Mouse (Mus musculus): Measurements from ENCODE around the gene Hist3h2ba. TPM values are rescaled to one million over a fixed set of nuclear protein-coding genes. Genes with fewer than 3 reads are reported as not detected.

Gene Hist3h2ba
- total and polyA plus RNA-seq, 3 experiments, result 0.21 to 48.2 TPM; not detected in 1

GRCm38 (mm10) chr11:58981541-58982447 is 33.1 kb downstream of the Hist3h2ba start:
- Histone ChIP-seq H3K9ac (ENCODE audit: control insufficient read depth, low read depth, low read length, poor library complexity, severe bottlenecking) (no peak overlapping the region), H3K9me3 (replicated peaks; ENCODE audit: insufficient read depth, low read length) (no peaks in the 10 kb centered on the region), H3K27me3 (ENCODE audit: control insufficient read depth in 1 of 2, insufficient read depth in 2 of 2, low read length in 2 of 2) (no peaks in the 10 kb centered on the region), H3K79me2 (ENCODE audit: control insufficient read depth, insufficient read depth, low read length, poor library complexity) (peaks cover 43% of the 10 kb centered on the region), H3K4me1 (ENCODE audit: control insufficient read depth in 1 of 2, insufficient read depth in 2 of 2, low read length in 2 of 2) (peaks cover 11 to 14% of the 10 kb centered on the region in 2 experiments), H3K27ac (ENCODE audit: control insufficient read depth, low read depth, low read length) (no peak overlapping the region), H3K4me3 (ENCODE audit: control insufficient read depth in 1 of 2, insufficient read depth in 1 of 2, low read depth in 2 of 2, low read length in 2 of 2) (no peak overlapping the region), H3K36me3 (ENCODE audit: control insufficient read depth in 1 of 2, insufficient read depth in 2 of 2, low read length in 2 of 2) (peaks cover 12 to 16% of the 10 kb centered on the region in 2 experiments)
- DNase-seq (ENCODE audit: low read depth, low spot score), result no peak
- no peak for TF ChIP-seq TBP (IDR thresholded peaks at IDR 0.05; ENCODE audit: low read depth, low read length)
- no peak for TF ChIP-seq ZC3H11A (IDR thresholded peaks at IDR 0.05; ENCODE audit: low read depth, low read length)
- no peak for TF ChIP-seq MEF2A (IDR thresholded peaks at IDR 0.05; ENCODE audit: extremely low read depth, insufficient replicate concordance, low read depth, low read length, poor library complexity, severe bottlenecking)
- TF ChIP-seq SIN3A (IDR thresholded peaks at IDR 0.05; ENCODE audit: low read length), result no peak
- TF ChIP-seq CHD2 (IDR thresholded peaks at IDR 0.05; ENCODE audit: low read length), result no peak

DNA sequence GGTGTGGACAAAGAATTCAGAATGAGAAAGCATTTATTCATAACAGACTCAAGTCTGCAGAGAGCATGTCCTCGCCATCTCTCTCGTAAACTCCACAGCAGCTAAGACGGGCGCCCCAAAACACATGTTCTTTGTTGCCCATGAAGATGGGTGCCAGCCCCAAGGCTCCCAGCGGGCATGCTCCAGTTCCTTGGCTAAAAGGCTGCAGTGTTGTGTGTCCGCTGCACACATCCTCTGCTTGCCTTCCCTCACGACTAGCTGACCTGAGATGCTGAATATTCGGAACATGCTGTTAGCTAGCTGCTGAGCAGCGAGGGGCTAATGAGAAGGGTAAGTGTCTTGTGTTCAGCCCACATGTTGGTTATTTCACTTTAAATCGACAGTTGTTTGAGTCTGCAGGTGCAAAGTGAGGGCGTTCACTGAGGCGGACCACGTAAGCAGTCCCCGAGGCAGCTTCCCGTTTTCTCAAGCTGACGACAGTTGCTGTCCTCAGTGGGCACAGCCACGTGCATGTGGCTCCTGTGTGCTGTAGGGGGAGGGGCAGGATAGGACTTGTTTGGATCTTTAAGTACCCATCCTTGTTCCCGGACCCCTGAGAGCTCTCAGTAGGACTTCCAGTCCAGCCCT is 33.9 kb downstream of the Hist3h2ba start:
- H3K4me3 ChIP-seq (ENCODE audit: control insufficient read depth in 1 of 2, insufficient read depth in 1 of 2, low read depth in 2 of 2, low read length in 2 of 2), result no peak overlapping the region
- H3K36me3 ChIP-seq (ENCODE audit: control insufficient read depth in 1 of 2, insufficient read depth in 2 of 2, low read length in 2 of 2), result peaks cover 15 to 16% of the 10 kb centered on the region in 2 experiments
- no peak for TF ChIP-seq E2F4 (IDR thresholded peaks at IDR 0.05; ENCODE audit: borderline replicate concordance, low read depth, low read length)
- peak; percentile 47; the same call in 1 of the 2 replicates for TF ChIP-seq BHLHE40 (IDR thresholded peaks at IDR 0.05; ENCODE audit: borderline replicate concordance, low read depth, low read length)
- 0 out of 2 replicates have a peak, but pooled peaks have one; percentile 35 for TF ChIP-seq ETS1 (IDR thresholded peaks at IDR 0.05; ENCODE audit: low read depth, low read length)
- peak; percentile 62 for TF ChIP-seq MXI1 (IDR thresholded peaks at IDR 0.05; ENCODE audit: low read depth, low read length)
- no peak for TF ChIP-seq GATA1 (IDR thresholded peaks at IDR 0.05; ENCODE audit: low read depth, low read length)
- H3K9ac ChIP-seq (ENCODE audit: control insufficient read depth, low read depth, low read length, poor library complexity, severe bottlenecking), result no peak overlapping the region
- no peaks in the 10 kb centered on the region for H3K27me3 ChIP-seq (ENCODE audit: control insufficient read depth in 1 of 2, insufficient read depth in 2 of 2, low read length in 2 of 2)
- H3K4me1 ChIP-seq (ENCODE audit: control insufficient read depth in 1 of 2, insufficient read depth in 2 of 2, low read length in 2 of 2), result peaks cover 11 to 14% of the 10 kb centered on the region in 2 experiments
- H3K9me3 ChIP-seq (replicated peaks; ENCODE audit: insufficient read depth, low read length), result no peaks in the 10 kb centered on the region
- DNase-seq (ENCODE audit: low read depth, low spot score), result no peak
- peaks cover 36% of the 10 kb centered on the region for H3K79me2 ChIP-seq (ENCODE audit: control insufficient read depth, insufficient read depth, low read length, poor library complexity)
- H3K27ac ChIP-seq (ENCODE audit: control insufficient read depth, low read depth, low read length), result no peak overlapping the region

- TF ChIP-seq MYC (IDR thresholded peaks at IDR 0.05; ENCODE audit: low read depth, low read length) (no peak), MAX (IDR thresholded peaks at IDR 0.05; ENCODE audit: low read length) (no peak), EP300 (IDR thresholded peaks at IDR 0.05; ENCODE audit: low read depth in 1 of 2, low read length in 2 of 2) (no peak), ELF1 (IDR thresholded peaks at IDR 0.05; ENCODE audit: low read depth, low read length) (no peak), POLR2AphosphoS5 (IDR thresholded peaks at IDR 0.05; ENCODE audit: borderline replicate concordance, low read depth, low read length) (no peak), JUND (IDR thresholded peaks at IDR 0.05; ENCODE audit: low read depth, low read length) (no peak), CHD2 (IDR thresholded peaks at IDR 0.05; ENCODE audit: low read length) (no peak)
- no peak for DNase-seq (ENCODE audit: low read depth, low spot score)
- Histone ChIP-seq H3K36me3 (ENCODE audit: control insufficient read depth in 1 of 2, insufficient read depth in 2 of 2, low read length in 2 of 2) (peaks cover 15 to 16% of the 10 kb centered on the region in 2 experiments), H3K79me2 (ENCODE audit: control insufficient read depth, insufficient read depth, low read length, poor library complexity) (peaks cover 24% of the 10 kb centered on the region), H3K4me3 (ENCODE audit: control insufficient read depth in 1 of 2, insufficient read depth in 1 of 2, low read depth in 2 of 2, low read length in 2 of 2) (no peak overlapping the region), H3K9me3 (replicated peaks; ENCODE audit: insufficient read depth, low read length) (no peaks in the 10 kb centered on the region), H3K27me3 (ENCODE audit: control insufficient read depth in 1 of 2, insufficient read depth in 2 of 2, low read length in 2 of 2) (no peaks in the 10 kb centered on the region), H3K27ac (ENCODE audit: control insufficient read depth, low read depth, low read length) (no peak overlapping the region), H3K9ac (ENCODE audit: control insufficient read depth, low read depth, low read length, poor library complexity, severe bottlenecking) (no peak overlapping the region), H3K4me1 (ENCODE audit: control insufficient read depth in 1 of 2, insufficient read depth in 2 of 2, low read length in 2 of 2) (peaks cover 11 to 14% of the 10 kb centered on the region in 2 experiments)
Observed at GRCm38 (mm10) chr11:58983691-58984341, 35.1 kb downstream of the Hist3h2ba start.

All from MEL (cell line).